24 mouse cellular contexts compared by ENCODE assay signal in genomic region chrX:16421159-16421558, GRCm38 (mm10).
DNase-seq lines count a peak whose midpoint lies in the region; ATAC-seq lines count a peak whose summit lies in the region.
"Had no signal": no experiment of that assay in that cellular context is flagged by ENCODE, and none has a peak within 500 bp of the region (broad histone marks: within the 10 kb centered on the region; RNA-seq: fewer than 3 reads in every experiment).

No protein-coding gene starts in this region.

- H3K36me3 ChIP-seq in hindbrain, embryonic 16.5 days (ENCODE audit: control insufficient read depth, insufficient read depth, low read length): no peaks in the 10 kb centered on the region
- H3K36me3 ChIP-seq in hindbrain, embryonic 11.5 days (ENCODE audit: control insufficient read depth, insufficient read depth, low read length): no peaks in the 10 kb centered on the region
- H3K36me3 ChIP-seq in intestine, embryonic 15.5 days: no peaks in the 10 kb centered on the region
- no peaks in the 10 kb centered on the region for H3K36me3 ChIP-seq in neural tube, embryonic 15.5 days
- H3K36me3 ChIP-seq: embryonic facial prominence, embryonic 12.5 days; heart, embryonic 13.5 days; limb, embryonic 13.5 days; liver, embryonic 13.5 days; midbrain, embryonic 15.5 days had no signal

- H3K27me3 ChIP-seq in hindbrain, embryonic 16.5 days (replicated peaks; ENCODE audit: control insufficient read depth, insufficient read depth, low read length): no peaks in the 10 kb centered on the region
- H3K27me3 ChIP-seq in hindbrain, embryonic 11.5 days (ENCODE audit: control insufficient read depth, insufficient read depth, low read length): no peaks in the 10 kb centered on the region
- no peaks in the 10 kb centered on the region for H3K27me3 ChIP-seq in intestine, embryonic 15.5 days (replicated peaks)
- H3K27me3 ChIP-seq in neural tube, embryonic 15.5 days (replicated peaks): no peaks in the 10 kb centered on the region
- H3K27me3 ChIP-seq: embryonic facial prominence, embryonic 12.5 days; heart, embryonic 13.5 days; limb, embryonic 13.5 days; liver, embryonic 13.5 days; megakaryocyte, embryonic 14.5 days; midbrain, embryonic 15.5 days had no signal

- H3K9ac ChIP-seq in hindbrain, embryonic 16.5 days (ENCODE audit: low read depth, low read length): no peak overlapping the region
- H3K9ac ChIP-seq in hindbrain, embryonic 11.5 days (ENCODE audit: low read depth, low read length): no peak overlapping the region
- no peak overlapping the region for H3K9ac ChIP-seq in intestine, embryonic 15.5 days
- no peak overlapping the region for H3K9ac ChIP-seq in neural tube, embryonic 15.5 days (replicated peaks)
- H3K9ac ChIP-seq: embryonic facial prominence, embryonic 12.5 days; heart, embryonic 13.5 days; limb, embryonic 13.5 days; liver, embryonic 13.5 days; midbrain, embryonic 15.5 days had no signal

- H3K4me3 ChIP-seq in hindbrain, embryonic 16.5 days (ENCODE audit: low read length): no peak overlapping the region
- H3K4me3 ChIP-seq in hindbrain, embryonic 11.5 days (ENCODE audit: low read depth, low read length): no peak overlapping the region
- no peak overlapping the region for H3K4me3 ChIP-seq in intestine, embryonic 15.5 days (replicated peaks)
- H3K4me3 ChIP-seq in neural tube, embryonic 15.5 days (replicated peaks): no peak overlapping the region
- H3K4me3 ChIP-seq: embryonic facial prominence, embryonic 12.5 days; erythroblast, embryonic 14.5 days; heart, embryonic 13.5 days; limb, embryonic 13.5 days; liver, embryonic 13.5 days; megakaryocyte, embryonic 14.5 days; midbrain, embryonic 15.5 days; myocyte had no signal

- no peak overlapping the region for H3K27ac ChIP-seq in hindbrain, embryonic 16.5 days (ENCODE audit: low read depth, low read length)
- H3K27ac ChIP-seq in hindbrain, embryonic 11.5 days (ENCODE audit: low read depth, low read length): no peak overlapping the region
- no peak overlapping the region for H3K27ac ChIP-seq in intestine, embryonic 15.5 days
- H3K27ac ChIP-seq in neural tube, embryonic 15.5 days (replicated peaks): no peak overlapping the region
- H3K27ac ChIP-seq: embryonic facial prominence, embryonic 12.5 days; heart, embryonic 13.5 days; limb, embryonic 13.5 days; liver, embryonic 13.5 days; midbrain, embryonic 15.5 days had no signal

- peak; percentile 58 for ATAC-seq in hindbrain, embryonic 16.5 days
- no peak for ATAC-seq in hindbrain, embryonic 11.5 days (ENCODE audit: low FRiP score)
- ATAC-seq in intestine, embryonic 15.5 days: peak; percentile 100
- ATAC-seq in neural tube, embryonic 15.5 days (ENCODE audit: low FRiP score): peak; percentile 57; the same call in 1 of the 2 replicates
- ATAC-seq: forebrain, embryonic 14.5 days; midbrain, embryonic 15.5 days had no signal

- H3K4me2 ChIP-seq in hindbrain, embryonic 16.5 days (ENCODE audit: low read length): no peak overlapping the region
- H3K4me2 ChIP-seq in hindbrain, embryonic 11.5 days (replicated peaks; ENCODE audit: low read depth, low read length): no peak overlapping the region
- H3K4me2 ChIP-seq in intestine, embryonic 15.5 days (replicated peaks): no peak overlapping the region
- no peak overlapping the region for H3K4me2 ChIP-seq in neural tube, embryonic 15.5 days
- H3K4me2 ChIP-seq: embryonic facial prominence, embryonic 12.5 days; heart, embryonic 13.5 days; limb, embryonic 13.5 days; liver, embryonic 13.5 days; midbrain, embryonic 15.5 days had no signal

- no peaks in the 10 kb centered on the region for H3K9me3 ChIP-seq in hindbrain, embryonic 16.5 days (ENCODE audit: control insufficient read depth, low read length)
- no peaks in the 10 kb centered on the region for H3K9me3 ChIP-seq in hindbrain, embryonic 11.5 days (ENCODE audit: control insufficient read depth, low read length)
- no peaks in the 10 kb centered on the region for H3K9me3 ChIP-seq in intestine, embryonic 15.5 days
- no peaks in the 10 kb centered on the region for H3K9me3 ChIP-seq in neural tube, embryonic 15.5 days (replicated peaks)
- H3K9me3 ChIP-seq: embryonic facial prominence, embryonic 12.5 days; heart, embryonic 13.5 days; limb, embryonic 13.5 days; liver, embryonic 13.5 days; megakaryocyte, embryonic 14.5 days; midbrain, embryonic 15.5 days had no signal

- DNase-seq in hindbrain, embryonic 11.5 days (ENCODE audit: low spot score): no peak
- DNase-seq in brain, adult 2 months (ENCODE audit: low read depth, low spot score): peak; percentile 1
- DNase-seq in lung, postnatal 36 days: no peak
- DNase-seq in heart, adult 18-20 months: no peak
- DNase-seq: cerebellum, adult 11-12 months; cerebellum, postnatal 10 days; heart, postnatal 14 days; kidney, adult 8-10 months; kidney, postnatal 10 days; liver, embryonic 13.5 days; lung, adult 2 months; lung, postnatal 14 days; right cerebral cortex, postnatal 14 days had no signal

- no peaks in the 10 kb centered on the region for H3K4me1 ChIP-seq in hindbrain, embryonic 16.5 days (ENCODE audit: control insufficient read depth, insufficient read depth, low read depth, low read length)
- no peaks in the 10 kb centered on the region for H3K4me1 ChIP-seq in hindbrain, embryonic 11.5 days (replicated peaks; ENCODE audit: control insufficient read depth, insufficient read depth, low read length)
- H3K4me1 ChIP-seq in intestine, embryonic 15.5 days (replicated peaks): no peaks in the 10 kb centered on the region
- no peaks in the 10 kb centered on the region for H3K4me1 ChIP-seq in neural tube, embryonic 15.5 days
- H3K4me1 ChIP-seq: embryonic facial prominence, embryonic 12.5 days; heart, embryonic 13.5 days; limb, embryonic 13.5 days; liver, embryonic 13.5 days; megakaryocyte, embryonic 14.5 days; midbrain, embryonic 15.5 days had no signal
